Mouse (Mus musculus) left cerebral cortex, adult 18-20 months (tissue): ENCODE measurements at regions not wholly inside any gene's neighbourhood (a gene's known extent, or its start where the extent isn't known, plus 50 kb on each side); places are given as distances from the start of the nearest gene placed in this dataset.
"Not testable (repeated sequence)": the region's sequence is repeated elsewhere in the genome, so short reads cannot be mapped to it uniquely, and the experiment has no call there.

Experiments
- DNase-seq, 2 experiments: peaks; one replicate each; pipeline ENCODE4 v3.0.0; 2021 to 2022; ENCODE audit warnings: low spot score in 2 of 2, mixed read lengths in 1 of 2

DNA sequence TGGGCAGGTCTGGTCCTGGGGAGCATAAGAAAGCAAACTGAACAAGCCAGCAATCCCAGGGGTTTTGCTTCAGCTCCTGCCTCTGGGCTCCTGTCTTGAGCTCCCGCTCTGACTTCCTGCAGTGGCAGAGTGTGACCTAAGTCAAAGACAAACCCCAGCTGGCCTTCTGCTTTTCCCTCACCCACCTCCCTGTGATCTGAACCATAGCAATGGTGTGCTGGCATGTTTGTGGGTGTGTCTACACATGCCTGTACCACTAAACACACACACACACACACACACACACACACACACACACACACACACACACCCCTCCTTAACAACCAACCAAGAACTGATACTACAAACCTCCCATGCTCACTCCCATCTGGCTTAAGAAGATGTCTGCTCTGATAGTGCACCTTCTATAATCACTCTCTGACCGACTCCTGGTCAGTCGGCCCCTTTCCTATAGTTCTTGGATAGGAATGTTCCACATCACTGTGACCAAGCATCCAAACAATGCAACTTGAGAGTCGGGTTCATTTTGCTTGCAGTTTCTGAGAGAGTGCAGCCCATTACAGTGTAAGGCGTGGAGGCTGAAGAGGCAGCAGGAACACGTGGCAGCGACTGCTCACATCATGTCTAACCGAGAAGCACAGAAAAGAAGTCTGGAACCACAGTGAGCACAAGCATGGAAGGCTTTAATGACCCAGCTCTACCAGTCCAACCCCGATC, 134.4 kb downstream of the Tcp10c start:
- DNase-seq = no peak

DNA sequence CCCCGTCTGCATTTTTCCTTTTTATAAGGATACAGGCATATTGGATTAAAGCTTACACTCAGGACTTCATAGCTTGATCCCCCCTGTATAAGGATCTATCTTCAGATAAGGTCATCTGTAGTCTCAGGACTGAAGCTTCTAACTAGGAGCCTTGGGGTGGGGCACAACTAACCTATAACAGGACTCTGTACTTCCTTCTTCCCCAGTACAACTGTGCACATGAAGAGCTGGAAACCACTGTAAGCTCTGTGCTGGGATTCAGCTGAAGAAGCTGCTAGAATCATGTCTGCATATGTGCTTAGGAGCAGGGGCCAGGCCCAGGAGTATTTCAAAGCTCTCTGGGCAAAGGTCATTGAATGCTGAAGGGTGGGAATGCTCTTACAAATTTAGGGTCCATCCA, 137.9 kb downstream of the Tcp10c start:
- DNase-seq = not testable (repeated sequence)

DNA sequence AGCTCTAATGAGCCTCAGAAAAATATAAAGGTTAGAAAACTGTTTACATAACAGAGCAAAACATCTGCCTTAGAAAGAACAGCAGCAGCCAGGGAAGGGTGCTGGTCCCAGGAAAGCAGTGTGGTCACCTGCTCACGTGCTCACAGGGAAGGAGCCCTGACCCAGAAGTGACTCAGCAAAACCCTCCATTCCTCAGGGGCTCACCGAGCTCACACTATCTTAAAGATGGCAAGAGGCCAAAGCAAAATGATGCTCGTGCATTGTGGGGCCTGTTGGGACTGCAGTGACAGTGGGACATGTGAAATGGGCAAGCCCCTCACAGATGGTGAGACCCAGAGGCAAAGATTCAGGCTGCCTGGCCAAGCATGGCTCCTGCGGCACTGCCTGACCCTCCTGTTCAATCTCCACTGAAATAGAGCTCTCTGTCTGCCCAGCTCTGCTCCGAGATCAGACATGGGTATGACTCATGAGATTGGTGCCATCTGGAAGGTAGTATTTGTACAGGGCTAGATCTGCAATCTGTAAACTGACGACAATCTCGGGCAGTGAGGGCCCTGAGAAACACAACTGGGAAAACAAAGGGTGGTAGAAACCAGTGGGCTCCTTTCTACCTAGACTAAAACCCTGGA, 138.4 kb downstream of the Tcp10c start:
- DNase-seq = not testable (repeated sequence)

DNA sequence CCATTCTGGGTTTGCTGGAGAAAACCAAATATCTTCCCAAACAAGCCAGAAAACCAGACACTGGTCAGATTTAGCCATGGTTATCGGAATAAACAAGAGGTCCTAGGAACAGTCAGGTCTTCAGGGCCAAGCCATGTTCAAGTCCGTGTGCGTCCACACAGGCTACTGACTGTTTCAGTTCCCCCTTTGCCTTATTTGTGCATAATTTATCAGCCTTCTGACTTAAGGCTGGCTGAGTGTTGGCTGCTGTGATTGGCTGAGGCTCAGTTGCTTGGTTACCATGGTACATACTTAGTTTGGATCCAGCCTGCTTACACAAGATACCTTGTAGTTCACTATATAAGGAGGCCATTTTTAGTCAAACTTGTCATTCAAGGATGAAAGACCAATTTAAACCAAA, 139.5 kb downstream of the Tcp10c start:
- DNase-seq = not testable (repeated sequence)

DNA sequence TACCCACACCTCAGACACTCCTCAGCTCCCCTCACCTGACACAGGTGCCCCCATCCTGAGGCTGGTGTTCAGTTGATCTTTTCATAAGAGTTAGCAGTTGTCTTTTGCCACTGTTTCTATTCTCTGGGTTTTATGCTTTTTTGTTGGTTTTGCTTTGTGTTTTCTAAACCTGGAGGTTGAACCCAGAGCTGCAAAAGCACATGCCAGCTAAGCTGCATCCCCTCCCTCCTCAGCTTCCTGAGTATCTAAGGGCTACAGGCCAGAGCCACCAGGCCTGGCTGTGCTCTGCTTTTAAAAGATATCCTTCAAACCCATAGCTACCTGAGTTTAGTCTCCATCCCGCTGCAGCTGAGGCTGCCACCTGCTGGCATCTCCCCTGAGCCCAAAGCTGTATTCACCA, 140.1 kb downstream of the Tcp10c start:
- not testable (repeated sequence) for DNase-seq

DNA sequence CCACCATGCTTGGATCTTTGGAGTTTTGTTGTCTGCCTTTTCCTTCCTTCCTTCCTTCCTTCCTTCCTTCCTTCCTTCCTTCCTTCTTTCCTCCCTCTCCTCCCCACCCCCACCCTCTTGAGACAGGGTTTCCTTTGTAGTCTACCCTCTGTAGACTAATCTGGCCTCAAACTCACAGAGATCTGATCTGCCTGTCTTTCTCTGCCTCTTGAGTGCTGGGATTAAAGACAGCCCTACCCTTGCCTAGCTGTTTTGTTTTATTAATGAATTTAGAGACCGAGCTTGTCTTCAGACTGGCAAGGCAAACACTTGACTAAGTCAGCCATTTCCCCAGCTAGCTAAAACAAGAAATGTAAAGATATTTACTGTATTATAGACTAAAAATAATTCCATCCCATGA, 150.0 kb downstream of the Tcp10c start:
- DNase-seq = not testable (repeated sequence)

DNA sequence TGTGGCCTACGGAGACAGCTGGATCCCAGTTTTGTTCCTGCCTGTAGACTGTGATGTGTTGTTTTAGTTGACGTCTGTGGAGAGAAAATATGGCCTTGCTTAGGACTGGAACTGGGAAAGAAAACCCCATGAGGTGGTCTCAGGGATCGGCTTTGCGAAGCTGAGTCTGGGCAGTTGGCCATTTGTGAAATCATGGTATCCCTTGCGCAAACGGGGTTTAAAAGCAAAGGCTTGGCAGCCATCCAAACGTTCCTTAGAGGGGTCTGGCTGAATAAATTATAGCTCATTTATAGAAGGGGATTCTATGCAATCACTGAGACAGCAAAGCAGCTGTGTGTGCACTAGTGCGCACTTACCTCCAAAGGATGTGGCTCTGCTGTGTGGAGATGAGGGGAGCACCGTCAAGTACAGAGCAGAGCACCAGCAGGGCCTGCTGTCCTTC, 150.5 kb downstream of the Tcp10c start:
- not testable (repeated sequence) for DNase-seq

DNA sequence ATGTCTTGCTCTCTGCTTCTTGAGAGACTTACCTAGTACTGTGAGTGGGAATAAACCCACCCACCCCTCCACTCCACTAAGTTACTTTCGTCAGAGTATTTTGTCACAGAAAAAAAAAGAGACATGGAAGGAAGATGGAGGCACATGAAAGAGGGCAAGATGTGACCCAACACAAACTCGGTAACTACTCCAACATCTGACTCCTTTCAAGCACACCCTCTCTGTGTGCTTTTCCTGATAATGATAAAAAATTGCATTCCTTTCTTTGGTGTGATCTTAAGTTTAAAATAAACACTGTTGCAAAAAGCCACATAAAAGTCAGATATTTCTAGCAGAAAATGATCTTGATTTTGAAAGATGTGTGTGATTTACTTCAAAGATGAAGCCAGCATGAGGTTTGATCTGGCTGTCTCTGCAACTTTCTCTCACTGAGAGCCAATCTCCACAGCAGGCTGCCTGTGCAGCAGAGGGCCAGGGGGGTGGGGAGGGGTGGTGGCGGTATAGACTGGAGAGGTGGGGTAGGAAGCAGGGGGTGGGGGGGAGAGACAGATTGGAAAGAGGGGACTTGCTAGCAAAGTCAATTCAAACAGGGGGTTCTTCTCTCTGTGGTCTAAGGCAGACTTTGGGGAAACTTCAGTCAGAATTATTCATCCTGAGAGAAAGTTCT, 153.2 kb downstream of the Tcp10c start:
- not testable (repeated sequence) for DNase-seq

DNA sequence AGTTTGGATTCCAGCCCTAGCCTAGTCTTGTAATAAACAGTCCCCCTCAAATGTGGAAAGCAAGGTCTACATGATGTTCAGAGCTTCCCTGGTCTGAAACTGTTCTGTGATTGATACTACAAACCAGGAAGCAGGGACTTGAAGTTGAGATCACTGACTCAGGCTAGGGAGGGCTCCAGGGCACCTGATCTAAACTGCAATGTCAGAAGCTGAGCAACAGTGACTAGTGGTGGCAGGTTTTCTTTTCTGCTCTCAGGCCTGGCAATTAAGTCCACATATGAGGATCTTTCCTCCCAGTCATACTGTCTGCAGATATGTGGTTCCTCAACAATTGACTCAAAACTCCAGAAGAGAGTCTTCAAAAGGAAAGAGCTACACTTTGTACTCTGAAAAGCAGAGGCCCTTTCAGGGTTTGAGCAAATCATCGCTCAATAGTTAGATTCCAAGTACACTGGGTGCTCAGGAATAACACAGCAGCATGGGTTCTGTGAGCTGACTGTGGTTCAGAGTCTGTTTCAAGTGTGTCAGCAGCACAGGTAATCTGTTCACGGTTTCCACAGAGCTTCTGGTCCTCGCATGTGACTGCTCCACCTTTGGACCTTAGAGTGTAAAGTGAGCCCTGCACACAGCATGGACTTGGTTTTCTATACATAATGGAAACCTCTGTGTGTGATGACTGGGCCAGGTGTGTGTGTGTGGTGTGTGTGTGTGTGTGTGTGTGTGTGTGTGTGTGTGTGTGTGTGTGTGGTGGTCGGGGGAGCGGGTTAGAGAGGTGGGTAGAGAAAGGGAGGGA, 165.2 kb downstream of the Tcp10c start:
- DNase-seq = not testable (repeated sequence)

DNA sequence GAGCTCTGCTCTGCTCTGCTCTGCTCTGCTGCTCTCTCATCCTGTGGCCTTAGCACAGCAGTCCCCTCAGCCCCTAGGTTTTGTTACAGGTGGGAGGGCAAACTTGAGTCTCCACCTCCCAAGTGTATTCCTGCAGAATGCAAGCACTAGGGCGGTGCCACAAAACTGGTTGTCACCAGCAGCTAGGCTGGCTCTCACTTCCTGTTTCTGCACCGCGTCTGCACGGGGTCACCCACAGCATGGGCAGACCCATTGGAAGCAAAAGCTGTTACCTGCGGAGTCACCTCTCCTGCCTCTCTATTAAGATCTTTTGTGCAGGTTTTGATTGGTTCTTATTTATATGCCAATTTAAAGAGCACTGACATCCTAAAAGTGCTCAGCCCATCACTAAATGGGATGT, 178.2 kb downstream of the Tcp10c start:
- not testable (repeated sequence) for DNase-seq

DNA sequence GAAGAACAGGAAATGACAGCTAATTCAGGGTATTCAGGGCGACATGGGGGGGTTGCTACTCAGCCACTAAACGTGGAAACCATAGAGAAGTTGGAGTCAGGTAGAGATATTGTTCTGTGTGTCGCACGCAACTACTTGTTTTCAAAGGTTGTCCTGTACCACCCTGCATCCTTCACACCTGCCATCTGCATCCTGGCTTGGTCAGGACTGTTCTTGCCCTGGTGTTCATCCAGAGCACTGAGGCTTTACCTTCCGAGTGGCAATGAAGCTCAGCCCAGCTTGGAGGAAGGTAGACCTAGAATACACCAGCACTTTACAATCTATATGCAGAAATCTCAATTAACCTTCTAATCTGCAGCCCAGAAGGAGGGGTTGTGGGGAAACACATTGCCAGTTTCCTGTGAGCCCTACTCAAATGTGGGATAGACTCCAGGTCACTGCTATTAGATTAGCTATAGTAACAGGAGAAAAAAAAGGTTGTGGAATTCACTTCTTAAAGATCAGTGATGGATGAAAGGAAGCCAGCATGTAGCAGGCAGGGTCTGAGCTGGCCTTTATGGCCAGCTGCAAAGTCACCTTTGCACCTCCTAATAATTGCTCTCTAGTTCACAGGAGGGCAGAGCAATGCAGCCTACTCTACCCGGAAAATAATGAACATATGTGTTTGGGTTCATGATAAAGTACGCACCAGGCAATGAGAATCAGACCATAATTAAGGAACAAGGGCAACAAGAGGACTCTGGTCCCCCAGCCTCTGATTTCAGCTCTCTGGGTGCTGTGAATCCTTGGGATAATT, 186.3 kb downstream of the Tcp10c start:
- DNase-seq = no peak

DNA sequence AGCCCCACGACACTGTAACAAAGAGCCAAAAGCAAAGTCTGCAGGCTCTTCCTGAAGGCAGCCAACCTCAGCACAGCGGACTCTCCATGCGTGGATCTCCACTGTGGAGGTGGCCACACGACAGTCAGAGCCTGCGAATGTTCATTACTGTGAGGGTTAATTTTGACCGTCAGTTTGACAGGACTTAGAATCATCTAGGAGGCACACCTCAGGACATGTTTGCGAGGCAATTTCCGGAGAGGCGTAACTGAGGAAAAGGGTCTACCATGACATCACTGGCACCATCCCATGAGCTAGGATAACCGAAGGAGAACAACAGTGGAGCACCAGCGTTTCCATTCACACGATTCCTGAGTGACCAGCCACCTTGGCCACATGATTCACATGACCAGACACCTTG, 186.9 kb downstream of the Tcp10c start:
- no peak for DNase-seq

DNA sequence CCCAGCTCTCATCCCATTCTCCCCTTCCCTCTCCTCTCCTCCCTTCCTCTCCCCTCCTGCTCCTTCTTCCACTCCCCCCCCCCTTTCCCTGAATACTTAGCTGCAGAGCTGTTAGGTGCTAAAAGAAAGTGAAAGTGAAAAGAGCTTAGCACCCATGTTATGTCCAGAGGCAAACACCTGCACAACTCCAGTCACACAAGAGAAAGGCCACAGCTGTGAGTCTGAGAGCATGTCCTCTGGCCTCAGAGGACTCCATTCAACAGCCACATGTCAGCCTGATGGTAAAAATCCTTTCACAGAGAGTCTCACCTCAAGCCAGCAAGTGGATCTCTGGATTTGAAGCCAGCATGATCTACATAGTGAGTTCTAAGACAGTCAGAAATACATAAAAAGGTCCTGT, 187.9 kb downstream of the Tcp10c start:
- no peak for DNase-seq

DNA sequence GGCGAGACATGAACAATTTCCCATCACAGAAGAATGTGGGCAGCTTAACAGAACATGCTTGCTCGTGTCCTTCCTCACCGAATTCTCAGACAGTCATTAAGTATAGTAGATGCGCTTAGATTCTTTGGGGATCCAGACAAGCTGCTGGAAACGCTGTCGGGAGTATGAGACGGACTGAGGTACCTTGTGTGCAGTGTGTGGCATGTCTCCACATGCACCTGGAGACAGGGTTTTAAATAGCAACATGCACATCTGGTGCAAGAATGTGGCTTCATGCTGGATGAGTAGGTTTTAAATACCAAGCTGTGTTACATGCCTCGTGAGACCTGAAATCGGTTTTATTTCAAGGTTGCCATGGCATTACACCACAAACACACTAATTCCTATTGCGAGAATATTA, 188.5 kb downstream of the Tcp10c start:
- no peak for DNase-seq

DNA sequence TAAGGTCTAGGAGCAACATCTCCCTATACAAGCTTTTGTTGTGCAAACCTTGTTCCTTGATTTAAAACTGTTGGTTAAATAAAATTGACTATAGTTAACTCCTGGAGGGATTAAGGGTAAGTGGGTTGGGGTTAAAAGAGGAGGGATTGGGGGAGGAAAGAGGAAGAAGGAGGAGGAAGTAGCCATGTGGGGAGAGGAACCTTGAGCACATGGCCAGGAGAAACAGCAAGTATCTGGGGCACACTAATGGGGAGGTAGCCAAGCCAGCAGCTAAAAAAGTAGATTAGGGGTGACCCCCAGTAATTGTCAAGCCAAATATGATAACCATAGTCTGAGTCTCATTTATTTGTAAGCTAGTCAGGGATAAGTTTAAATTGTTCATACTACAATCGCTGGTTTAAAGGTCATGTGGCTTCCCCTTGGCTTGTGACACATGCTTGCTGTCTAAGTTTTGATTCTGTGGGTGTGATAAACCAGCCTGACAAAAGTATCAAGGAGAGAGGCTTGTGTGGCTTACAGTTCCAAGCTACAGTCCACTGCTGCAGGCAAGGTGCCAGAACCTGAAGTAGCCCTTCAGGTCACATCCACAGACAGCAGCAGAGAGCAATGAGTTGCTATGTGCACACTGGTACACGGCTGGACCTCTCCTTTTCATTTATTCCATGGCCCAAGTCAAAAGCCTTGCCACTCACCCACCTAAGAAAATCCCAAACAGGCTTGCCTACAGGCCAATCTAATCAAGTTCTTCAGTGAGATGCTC, 189.8 kb downstream of the Tcp10c start:
- DNase-seq = no peak

DNA sequence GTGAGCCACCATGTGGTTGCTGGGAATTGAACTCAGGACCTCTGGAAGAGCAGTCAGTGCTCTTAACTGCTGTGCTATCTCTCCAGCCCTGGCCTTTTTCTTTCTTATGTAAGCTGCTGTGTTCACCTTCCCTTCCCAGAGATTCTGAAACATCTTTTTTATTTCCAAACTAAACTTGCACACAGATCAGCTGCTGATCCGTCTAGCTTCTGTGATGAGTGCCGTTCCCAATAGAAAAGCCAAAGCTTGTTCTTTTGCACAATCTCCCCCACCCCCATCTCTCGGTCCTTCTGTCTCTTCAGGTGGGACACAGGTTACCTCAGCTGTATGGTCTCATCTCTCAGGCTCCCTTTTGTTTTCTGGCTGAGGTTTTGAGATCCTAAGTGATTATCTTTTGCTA, 191.9 kb downstream of the Tcp10c start:
- DNase-seq = no peak

DNA sequence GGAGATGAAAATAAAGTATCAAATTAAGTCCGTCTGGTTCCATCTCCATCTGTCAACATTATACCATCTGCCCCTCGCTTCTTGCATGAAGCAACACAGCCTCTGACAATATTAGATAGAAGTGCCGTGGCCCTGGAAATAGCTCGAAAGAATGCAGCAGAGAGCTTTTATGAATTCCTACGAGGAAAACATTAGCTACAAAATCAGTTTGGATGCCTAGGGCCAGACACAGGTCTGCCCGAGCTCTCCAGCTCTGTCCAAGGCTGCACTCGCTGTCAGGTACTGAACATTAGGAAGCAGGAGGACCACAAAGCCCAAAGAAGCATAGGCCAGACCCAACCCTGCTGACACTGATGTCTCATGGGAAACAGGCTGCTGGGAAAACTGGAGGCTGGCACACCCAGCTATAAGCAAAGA, 192.3 kb downstream of the Tcp10c start:
- DNase-seq = peak; percentile 64 to 65

DNA sequence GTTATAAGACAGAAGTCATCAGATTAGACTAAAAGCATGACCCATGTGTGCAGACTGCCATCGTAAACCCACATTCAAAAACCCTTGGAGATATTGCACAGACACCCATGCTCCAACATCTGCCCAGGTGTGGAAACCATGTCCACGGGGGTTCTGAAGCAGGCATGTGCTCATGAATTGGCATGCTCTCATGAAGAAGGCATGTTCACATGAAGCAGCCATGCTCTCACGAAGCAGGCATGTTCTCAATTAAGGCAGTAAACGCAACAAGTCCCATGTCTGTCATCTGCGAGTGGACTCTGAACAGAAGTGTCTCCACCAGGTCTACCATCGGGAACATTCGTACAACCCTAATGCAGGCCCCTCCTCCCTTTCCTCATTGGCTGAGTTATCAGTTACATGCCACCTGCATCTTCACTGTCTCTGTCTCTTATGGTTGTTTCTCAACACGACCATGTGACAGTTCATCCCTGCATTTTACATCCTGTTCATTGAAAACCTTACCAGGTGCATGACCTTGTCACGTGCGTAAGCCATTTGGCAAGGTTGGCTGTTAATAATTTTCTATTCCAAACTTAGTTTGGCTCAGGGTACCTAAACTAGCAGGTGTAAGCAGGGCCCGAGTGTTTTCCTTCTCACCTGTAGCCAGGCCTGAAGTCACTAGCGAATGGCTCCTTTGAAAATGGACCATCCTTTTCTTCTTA, 193.4 kb downstream of the Tcp10c start:
- no peak for DNase-seq
